Mouse (Mus musculus): ENCODE measurements around the gene Exoc1.

The Exoc1 gene

DNA sequence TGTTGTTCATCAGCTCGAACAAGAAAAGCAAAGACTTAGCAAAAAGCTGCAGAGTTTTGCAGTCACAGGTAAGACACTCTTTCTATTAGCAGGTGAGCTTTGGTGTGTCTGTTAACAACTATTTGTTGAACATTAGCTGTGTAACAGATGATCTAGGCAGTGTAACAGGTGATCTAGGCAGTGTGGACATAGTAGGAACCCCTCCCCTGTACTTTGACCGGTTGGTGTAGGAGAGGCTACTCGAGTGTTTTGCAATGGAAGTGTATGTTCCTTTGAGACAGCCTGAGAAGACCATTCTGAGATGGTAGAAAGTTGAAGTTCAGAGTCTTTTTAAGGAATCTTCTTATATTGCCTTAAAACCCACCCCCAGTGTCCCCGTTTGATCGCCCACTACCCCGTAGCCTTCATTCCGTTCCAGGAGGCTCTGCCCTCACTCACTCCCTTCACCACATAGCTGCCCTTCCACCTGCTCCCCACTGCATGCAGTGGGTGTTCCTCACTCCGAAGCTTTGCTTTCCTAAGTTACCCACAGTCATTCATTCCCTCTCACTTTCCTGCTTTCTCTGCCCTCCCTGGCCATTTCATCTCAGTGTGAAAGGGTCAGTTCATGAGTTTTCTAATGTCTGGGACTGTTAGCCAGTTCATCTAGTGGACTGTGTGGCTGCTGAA is 80.7 kb downstream of the Exoc1 start:
- no peak for DNase-seq (ENCODE audit: low spot score)

GRCm38 (mm10) chr5:76612867-76613499 is 83.9 kb downstream of the Exoc1 start:
- DNase-seq (ENCODE audit: low spot score), result no peak

- DNase-seq (ENCODE audit: low spot score), result no peak
Measured at GRCm38 (mm10) chr5:76615276-76615675, 86.2 kb downstream of the Exoc1 start.

GRCm38 (mm10) chr5:76616196-76616747 is 87.2 kb downstream of the Exoc1 start:
- no peak for DNase-seq (ENCODE audit: low spot score)

DNA sequence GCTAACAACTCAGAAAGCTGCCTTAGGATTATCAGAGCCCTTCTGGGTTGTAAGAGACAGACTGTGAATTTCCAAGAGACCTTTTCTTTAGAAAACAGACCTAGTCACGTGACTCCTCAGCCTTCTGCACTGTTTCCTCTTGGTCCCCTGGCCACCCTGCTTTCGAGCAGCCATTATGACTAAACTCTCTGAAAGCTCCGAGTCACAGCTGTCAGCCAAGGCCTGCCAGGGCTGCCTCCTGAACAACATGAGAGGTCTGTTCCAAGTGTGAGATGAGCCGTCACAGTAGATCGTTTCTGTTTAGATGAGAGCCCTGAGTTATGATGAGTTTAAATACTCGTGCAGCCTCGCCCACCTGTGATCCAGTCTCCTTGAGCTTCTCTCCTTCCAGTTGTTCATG is 89.6 kb downstream of the Exoc1 start:
- DNase-seq (ENCODE audit: low spot score), result no peak
